Mouse (Mus musculus) spleen, postnatal 0 days (tissue): ENCODE data around the gene Btbd1. TPM values are rescaled to one million over a fixed set of nuclear protein-coding genes. Genes with fewer than 3 reads are reported as not detected.

Experiments
- polyA plus RNA-seq: library from polyadenylated mRNA; unstranded; fragments of >200 nt; fragmentation: Nextera tagmentation; extraction: Ambion mirVana; gene quantifications from 2 replicates; pipeline ENCODE4 v1.2.1, GENCODE M21; 2015

Gene Btbd1
- polyA plus RNA-seq: 32.3 and 37.3 TPM in 2 replicates

GRCm38 (mm10) chr7:81829379-81829894 is at the start of gene Btbd1:
Gene Btbd1, minus strand, starts transcription at chr7:81829431.

GRCm38 (mm10) chr7:81858968-81859721 is 29.9 kb upstream of the Btbd1 start, which contains the start of gene Tm6sf1:
Gene Tm6sf1, plus strand, starts transcription at chr7:81859001.

GRCm38 (mm10) chr7:81855694-81856093 is 26.5 kb upstream of the Btbd1 start, which contains the start of gene Gm10160:
Gene Gm10160, minus strand, starts transcription at chr7:81855794.

GRCm38 (mm10) chr7:81789095-81789757 is 40.0 kb downstream of the Btbd1 start, which contains the start of gene 3110040N11Rik:
Gene 3110040N11Rik, minus strand, starts transcription at chr7:81789478.

GRCm38 (mm10) chr7:81762180-81763109 is 66.8 kb downstream of the Btbd1 start, which contains the start of gene Ramac:
Gene Ramac, plus strand, starts transcription at chr7:81762925.

Other genes starting within 250 kb of the Btbd1 start
- 3.8 and 4.2 TPM in 2 replicates for gene Homer2, start 121.9 kb downstream of the Btbd1 start, polyA plus RNA-seq
- 95.3 TPM in 2 replicates for gene Ramac, start 66.5 kb downstream of the Btbd1 start, polyA plus RNA-seq
- gene 3110040N11Rik, start 40.0 kb downstream of the Btbd1 start, polyA plus RNA-seq: 33.2 and 33.7 TPM in 2 replicates
- not detected in 2 replicates for gene Gm10160, start 26.4 kb upstream of the Btbd1 start, polyA plus RNA-seq
- gene Tm6sf1, start 29.6 kb upstream of the Btbd1 start, polyA plus RNA-seq: 15.3 and 22.4 TPM in 2 replicates
- gene Hdgfl3, start 105.0 kb upstream of the Btbd1 start, polyA plus RNA-seq: 4.1 and 4.9 TPM in 2 replicates
- 1.7 and 1.8 TPM in 2 replicates for gene Bnc1, start 162.9 kb upstream of the Btbd1 start, polyA plus RNA-seq